Mouse (Mus musculus) liver, adult 2 months (tissue): ENCODE measurements at regions not wholly inside any gene's neighbourhood (a gene's known extent, or its start where the extent isn't known, plus 50 kb on each side); places are given as distances from the start of the nearest gene placed in this dataset.

Experiments used
- CTCF ChIP-seq: fragments of 200-500 bp; IDR thresholded peaks from 2 replicates; pipeline ENCODE4 v1.5.1; 2011; ENCODE audit warnings: low read depth, low read length, control low read depth
- POLR2A ChIP-seq: fragments of 200-500 bp; IDR thresholded peaks from 2 replicates; pipeline ENCODE4 v1.6.1; 2011; ENCODE audit warnings: low read length, control low read depth; ENCODE audit not compliant: insufficient read depth; ENCODE audit errors: extremely low read depth

DNA sequence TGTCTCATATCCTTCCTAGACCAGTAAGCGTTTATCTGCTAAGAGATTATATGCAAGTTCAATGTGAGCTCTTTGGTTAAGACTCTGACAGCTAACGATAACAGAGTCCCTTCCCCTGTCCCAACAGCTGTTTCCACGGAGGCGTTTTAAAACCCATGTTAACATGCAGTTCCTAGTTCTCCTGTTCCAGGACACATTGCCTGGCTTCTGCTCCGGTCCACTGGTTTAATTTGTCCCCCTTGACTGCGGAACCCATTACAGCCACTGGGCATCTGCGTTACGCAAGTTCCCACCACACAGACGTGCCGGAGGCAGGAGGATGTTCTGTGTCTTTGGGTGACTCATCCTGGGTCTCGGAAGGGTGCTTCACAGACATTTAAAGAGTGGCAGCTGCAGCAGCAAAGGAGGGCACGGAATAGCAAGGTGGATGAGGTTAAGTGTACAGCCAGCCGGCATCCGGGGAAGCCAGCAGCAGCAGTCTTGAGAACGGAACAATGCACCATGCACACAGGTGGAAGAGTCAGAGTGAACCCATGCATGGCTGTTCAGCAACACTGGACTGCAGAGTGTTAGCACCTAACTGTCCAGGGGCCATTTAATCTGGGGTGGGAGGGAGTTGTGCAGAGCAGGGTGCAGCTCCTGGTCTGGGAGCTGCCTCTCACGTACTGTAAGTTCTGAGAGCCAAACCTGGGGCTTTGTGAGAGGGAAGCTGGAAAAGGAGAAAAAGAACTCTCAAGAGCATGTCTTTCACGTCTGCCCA, 271.8 kb downstream of the Rngtt start:
- no peak for TF ChIP-seq CTCF
- no peak for TF ChIP-seq POLR2A
